Mouse (Mus musculus): ENCODE data around the gene Gabbr2.

- no peak for TF ChIP-seq POLR2A (IDR thresholded peaks at IDR 0.05; ENCODE audit: control insufficient read depth, low read depth, low read length)
- TF ChIP-seq CTCF (IDR thresholded peaks at IDR 0.05; ENCODE audit: control insufficient read depth, insufficient read depth, insufficient replicate concordance, low read depth, low read length), result no peak
These were observed 217.0 kb downstream of the Gabbr2 start for GRCm38 (mm10) chr4:46774652-46775051.

Measured in testis, adult 2 months (tissue).